Mouse (Mus musculus) T-cell, adult 2 months (primary cell): ENCODE data around the gene Cdh4.

ENCODE experiments used
- DNase-seq: peaks from one replicate; pipeline ENCODE4 v3.0.0; 2022; ENCODE audit warnings: low spot score

Gene Cdh4

GRCm38 (mm10) chr2:179598886-179599285 is 156.7 kb downstream of the Cdh4 start:
- DNase-seq: no peak

- no peak for DNase-seq
Measured at GRCm38 (mm10) chr2:179599886-179600285, 157.7 kb downstream of the Cdh4 start.

GRCm38 (mm10) chr2:179600347-179600746 is 158.1 kb downstream of the Cdh4 start:
- no peak for DNase-seq

GRCm38 (mm10) chr2:179601167-179601566 is 158.9 kb downstream of the Cdh4 start:
- no peak for DNase-seq

- DNase-seq: no peak
Measured at GRCm38 (mm10) chr2:179604746-179605145, 162.5 kb downstream of the Cdh4 start.

GRCm38 (mm10) chr2:179605255-179605654 is 163.0 kb downstream of the Cdh4 start:
- DNase-seq: no peak

GRCm38 (mm10) chr2:179606341-179606740 is 164.1 kb downstream of the Cdh4 start:
- DNase-seq: no peak

GRCm38 (mm10) chr2:179615906-179616305 is 173.7 kb downstream of the Cdh4 start:
- no peak for DNase-seq

GRCm38 (mm10) chr2:179623643-179624473 is 181.6 kb downstream of the Cdh4 start:
- no peak for DNase-seq

- DNase-seq: no peak
Measured at GRCm38 (mm10) chr2:179627563-179627962, 185.3 kb downstream of the Cdh4 start.

- DNase-seq: no peak
Measured at GRCm38 (mm10) chr2:179630720-179631119, 188.5 kb downstream of the Cdh4 start.

- no peak for DNase-seq
Measured at GRCm38 (mm10) chr2:179640576-179641301, 198.5 kb downstream of the Cdh4 start.

- DNase-seq: no peak
Measured at GRCm38 (mm10) chr2:179648573-179649263, 206.5 kb downstream of the Cdh4 start.

- DNase-seq: no peak
Measured at GRCm38 (mm10) chr2:179649370-179649769, 207.1 kb downstream of the Cdh4 start.

GRCm38 (mm10) chr2:179650168-179650567 is 207.9 kb downstream of the Cdh4 start:
- no peak for DNase-seq

GRCm38 (mm10) chr2:179655506-179655905 is 213.3 kb downstream of the Cdh4 start:
- DNase-seq: no peak

- DNase-seq: no peak
Measured at GRCm38 (mm10) chr2:179659254-179659653, 217.0 kb downstream of the Cdh4 start.

- no peak for DNase-seq
Measured at GRCm38 (mm10) chr2:179661998-179662714, 219.9 kb downstream of the Cdh4 start.

- DNase-seq: no peak
Measured at GRCm38 (mm10) chr2:179662739-179663138, 220.5 kb downstream of the Cdh4 start.

GRCm38 (mm10) chr2:179663652-179664051 is 221.4 kb downstream of the Cdh4 start:
- no peak for DNase-seq

- no peak for DNase-seq
Measured at GRCm38 (mm10) chr2:179664171-179664608, 222.0 kb downstream of the Cdh4 start.

- DNase-seq: no peak
Measured at GRCm38 (mm10) chr2:179670689-179671088, 228.5 kb downstream of the Cdh4 start.
